Mouse (Mus musculus): ENCODE data around the gene Vmn1r85. TPM values are rescaled to one million over a fixed set of nuclear protein-coding genes. Genes with fewer than 3 reads are reported as not detected.
"Not testable (repeated sequence)": the region's sequence is repeated elsewhere in the genome, so short reads cannot be mapped to it uniquely, and the experiment has no call there.

Vmn1r85 gene
- total RNA-seq (2021) = not detected
- long read RNA-seq, experiment 1 = 0 reads
- long read RNA-seq, experiment 2 = 0 reads

DNA sequence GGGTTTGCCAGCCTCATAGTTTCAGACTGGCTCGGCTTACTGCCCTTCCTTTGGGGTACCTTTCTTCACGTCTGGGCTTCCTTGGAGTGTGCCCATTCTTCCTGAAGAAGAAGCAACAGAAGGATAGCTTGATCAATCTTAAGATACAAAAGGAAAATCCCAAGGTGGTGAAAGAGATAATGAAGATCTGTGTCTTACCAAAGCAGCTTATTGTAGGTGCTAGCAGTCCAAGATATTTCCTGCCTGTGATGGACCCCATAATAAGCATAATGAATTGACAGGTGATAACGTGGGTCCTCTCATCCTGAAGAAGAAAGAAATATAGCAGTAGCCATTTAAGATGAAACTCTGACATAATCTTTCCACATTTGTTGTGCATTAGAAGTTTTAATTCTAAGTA, at the start of gene Vmn1r85:
Vmn1r85 (minus strand) TSS at position 101 of the 400 bp plus-strand sequence.
- no peak for DNase-seq

DNA sequence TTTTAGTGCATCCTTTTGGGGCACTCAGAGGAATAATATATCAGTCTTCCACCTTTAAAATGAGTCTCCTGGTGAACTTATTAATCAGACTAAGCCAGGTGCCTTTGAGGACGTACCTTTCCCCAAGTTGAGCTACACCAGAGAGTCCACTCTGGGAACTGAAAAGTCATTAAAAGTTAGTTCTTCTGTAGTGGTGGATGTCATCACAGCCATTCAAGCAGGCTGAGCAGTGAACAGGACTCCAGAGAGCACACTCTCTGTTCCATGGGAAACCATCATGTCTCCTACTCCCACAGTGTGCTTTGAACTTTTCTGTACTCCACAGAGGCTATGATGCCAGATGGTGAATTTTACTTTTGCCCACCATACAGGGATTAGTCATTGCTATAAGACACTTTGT, 45.1 kb upstream of the Vmn1r85 start, which contains the start of gene Vmn1r87:
Vmn1r87 (minus strand) TSS at position 101 of the 400 bp plus-strand sequence.
- no peak for DNase-seq

DNA sequence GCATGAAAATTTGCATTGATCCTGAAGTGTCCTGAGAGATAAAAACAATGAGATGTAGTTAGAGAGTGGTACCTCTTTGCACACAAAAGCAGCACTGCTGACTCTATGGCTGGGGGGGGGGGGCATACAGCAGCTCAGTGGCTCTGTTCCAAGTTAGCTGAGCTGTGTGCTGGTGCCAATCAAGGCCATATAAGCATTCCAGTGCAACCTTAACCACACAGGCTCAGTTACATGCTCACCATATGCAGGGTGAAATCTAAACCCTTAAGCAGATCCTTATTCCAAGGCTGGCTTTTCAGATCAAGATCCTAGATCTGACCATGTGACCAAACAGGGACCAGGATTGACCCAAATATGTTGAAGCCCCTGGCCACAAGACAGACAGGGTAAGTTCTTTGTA, 42.4 kb upstream of the Vmn1r85 start:
- DNase-seq = no peak

DNA sequence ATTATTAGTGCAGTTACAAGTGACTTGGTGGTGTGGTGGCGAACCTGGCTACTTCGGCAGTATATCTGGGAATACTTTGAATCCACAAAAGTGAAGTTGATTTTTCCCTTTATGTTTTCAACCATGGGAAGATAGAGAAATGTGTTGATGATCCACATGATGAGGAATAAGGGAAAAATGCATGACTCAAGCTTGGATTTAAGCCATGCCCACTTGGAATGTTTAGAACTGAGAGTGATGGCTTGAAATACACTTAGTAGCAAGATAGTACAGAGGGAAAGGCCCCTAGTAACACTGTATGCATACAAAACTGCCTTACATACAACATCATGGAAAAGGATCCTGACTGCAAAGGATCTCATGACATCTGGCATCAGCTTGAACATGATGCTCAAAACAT, 36.9 kb upstream of the Vmn1r85 start:
- DNase-seq = no peak

DNA sequence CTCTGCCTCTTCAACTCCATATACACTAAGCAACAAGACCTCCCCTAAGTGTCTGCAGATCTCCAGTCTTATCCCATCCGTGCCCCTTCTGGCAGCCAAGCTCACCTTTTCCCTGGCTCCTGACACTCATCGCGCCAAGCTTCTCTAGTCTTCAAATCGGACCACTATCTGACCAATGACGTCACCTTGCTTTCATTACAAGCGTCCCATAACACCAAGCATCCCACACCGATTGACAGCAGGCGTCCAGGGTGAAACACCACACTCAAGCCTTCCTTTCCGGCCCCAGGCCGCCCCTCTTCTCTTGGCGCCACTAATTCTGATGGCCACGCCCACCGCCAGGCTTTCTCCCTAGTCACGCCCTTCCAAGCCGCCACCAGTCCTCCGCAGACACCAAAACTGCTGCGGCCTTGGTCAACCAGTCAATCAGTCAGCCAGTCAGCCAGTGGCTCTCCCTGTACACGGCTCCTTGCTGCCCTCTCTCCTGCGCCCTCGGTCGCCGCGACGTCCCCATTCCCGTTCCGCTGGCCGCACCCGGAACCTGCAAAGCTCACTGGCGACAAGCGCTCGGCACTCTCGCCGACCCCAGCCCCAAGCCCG, 28.7 kb upstream of the Vmn1r85 start:
- peak; percentile 2 to 8 for DNase-seq

DNA sequence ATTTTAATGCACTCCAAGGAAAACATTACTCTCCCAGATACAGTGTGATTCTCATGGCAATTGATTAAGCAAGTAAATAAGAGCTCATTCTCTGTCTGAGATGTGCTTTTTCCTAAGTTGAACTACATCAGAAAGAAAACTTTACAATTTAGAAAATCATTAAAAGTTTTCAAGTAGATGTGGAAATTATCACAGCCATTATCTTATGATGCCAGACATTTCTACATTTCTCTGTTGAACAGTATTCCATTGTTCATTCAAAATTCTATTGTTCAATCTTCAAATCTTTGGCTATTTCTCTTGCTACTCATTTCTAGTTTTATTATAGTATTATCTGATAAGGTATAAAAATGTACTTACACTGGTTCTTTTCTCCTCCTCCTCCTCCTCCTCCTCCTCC, 24.8 kb upstream of the Vmn1r85 start, which contains the start of gene Vmn1r86:
Vmn1r86 (minus strand) TSS at position 101 of the 400 bp plus-strand sequence.
- DNase-seq = no peak

DNA sequence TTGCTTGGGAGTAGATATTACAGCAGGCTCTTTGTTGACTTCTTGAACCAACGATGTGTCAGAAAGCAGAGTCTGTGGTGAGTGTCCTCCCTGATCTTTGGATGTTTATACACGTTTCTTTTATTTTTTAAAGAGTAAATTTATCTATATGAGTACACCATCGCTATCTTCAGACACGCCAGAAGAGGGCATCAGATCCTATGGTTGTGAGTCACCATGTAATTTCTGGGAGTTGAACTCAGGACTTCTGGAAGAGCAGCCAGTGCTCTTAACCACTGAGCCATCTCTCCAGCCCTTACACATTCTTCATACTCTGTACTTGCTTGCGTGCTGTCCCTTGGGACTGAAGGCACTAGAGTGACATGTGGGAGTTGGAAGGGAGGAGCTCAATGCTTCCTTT, 22.7 kb downstream of the Vmn1r85 start:
- DNase-seq = no peak

DNA sequence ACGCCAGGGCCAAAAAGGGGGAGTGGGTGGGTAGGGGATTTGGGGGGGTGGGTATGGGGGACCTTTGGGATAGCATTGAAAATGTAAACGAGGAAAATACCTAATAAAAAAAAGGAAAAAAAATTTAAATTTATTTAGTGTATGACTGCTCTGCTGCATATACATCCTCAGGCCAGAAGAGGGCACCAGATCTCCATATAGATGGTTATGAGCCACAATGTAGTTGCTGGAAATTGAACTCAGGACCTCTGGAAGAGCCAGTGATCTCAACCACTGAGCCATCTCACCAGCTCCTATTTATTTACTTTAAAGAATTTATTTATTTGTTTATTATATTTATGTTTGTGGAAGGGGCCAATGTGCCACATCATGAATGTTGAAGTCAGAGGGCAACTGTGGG, 31.6 kb downstream of the Vmn1r85 start:
- not testable (repeated sequence) for DNase-seq

DNA sequence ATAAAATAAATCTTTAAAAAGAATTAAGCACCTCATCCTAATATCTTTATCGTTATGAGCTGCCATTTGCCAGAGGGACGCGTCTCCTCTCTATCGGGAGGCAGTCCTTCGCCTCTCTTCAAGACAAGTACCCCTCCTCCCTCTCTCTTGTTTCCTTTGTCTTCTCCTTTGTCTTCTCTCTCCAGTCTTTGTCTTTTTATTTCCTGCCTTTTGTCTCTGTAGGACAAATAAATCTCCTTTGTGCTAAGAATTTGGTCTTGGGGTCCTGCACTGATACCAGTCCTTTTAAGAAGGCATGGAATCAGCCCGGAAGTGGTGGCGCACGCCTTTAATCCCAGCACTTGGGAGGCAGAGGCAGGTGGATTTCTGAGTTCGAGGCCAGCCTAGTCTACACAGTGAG, 35.4 kb downstream of the Vmn1r85 start:
- DNase-seq = no peak

DNA sequence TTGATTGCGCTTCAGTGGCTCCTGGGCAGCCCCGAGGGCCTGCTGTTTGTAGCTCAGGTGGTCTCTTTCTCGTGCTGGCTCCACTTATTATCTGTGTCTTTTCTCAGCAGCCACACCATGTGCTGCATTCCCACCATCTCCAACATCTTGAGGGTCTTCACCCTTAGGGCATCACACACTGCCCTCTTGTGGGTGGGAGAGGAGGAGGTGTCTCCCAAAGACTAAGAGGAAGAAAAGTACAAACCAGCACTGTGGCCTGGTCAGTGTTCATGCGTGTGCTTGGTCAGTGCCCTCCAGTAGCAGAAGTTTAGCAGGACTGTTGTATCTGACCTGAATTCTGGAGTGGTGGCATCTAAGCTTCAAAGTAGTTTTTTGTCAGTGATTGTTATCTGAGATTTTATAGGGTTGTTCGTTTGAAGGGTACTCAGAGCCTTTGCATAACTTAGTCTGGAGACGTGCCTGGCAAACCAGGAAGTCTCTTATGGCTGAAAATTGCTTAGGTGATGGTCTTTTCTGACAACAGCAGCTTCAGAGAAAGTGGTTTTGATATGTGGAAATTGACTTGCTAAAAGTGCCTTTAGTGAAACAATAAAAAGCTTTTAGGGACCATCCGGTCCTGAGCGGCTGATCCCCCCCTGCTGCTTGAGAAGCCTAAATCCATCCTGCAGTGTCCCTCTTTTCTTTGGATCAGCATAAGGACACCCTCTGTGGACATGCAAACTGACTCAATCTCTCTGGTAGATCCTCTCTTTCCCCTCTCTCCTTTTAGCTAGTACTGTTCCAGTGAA, 37.9 kb downstream of the Vmn1r85 start:
- DNase-seq = no peak

DNA sequence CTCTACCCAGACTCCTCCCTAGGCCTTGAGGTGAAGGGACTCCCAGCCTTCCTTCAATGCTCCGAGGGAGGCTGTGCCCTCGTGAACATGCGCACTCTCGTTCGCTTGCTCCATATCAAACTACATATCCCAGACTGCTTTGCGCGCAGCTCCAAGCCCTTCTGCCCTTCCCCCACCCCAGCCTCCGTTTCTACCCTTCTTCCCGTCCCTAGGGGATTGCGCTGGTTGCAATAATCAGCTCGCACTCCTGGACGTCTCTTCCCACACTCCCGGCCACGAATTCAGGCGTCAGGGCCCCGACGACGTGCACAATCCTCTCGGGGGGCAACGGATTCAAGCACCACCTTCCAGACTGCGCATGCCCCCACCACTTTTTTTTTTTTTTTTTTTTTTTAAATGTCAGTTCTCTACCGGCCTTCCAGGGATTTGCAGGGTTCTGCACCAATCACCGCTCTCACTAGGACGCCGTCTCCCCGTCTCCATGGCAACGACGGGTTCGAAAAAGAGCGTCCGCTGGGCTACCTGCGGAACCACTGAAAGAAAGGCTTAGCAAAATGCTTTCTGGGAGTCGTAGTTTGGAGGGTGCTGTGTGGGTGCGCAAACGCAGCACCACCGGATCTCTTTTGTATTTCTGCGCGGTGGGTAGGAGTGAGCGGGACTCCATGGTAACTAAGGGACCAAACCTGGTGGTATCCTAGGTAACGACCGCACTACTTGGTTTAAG, 40.5 kb downstream of the Vmn1r85 start, which contains the start of gene Mzf1:
Mzf1 (minus strand) TSS at position 478 of the 724 bp plus-strand sequence.
- peak; percentile 95 to 97 for DNase-seq

DNA sequence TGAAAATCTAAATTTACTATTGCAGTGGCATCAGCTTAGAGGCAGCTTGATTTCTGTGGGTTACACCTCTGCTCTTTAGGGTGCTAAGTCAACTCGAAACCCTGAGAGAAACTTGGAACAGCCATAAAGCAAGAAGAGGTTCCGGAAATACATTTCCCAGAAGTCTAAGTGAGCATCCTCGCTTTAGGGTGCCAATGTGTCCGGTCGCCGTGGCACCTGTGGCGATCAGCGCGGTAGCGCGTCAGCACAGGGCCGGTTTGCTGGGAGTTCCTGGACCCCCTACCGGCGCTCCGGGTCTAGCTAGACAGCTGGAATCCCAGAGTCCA, 41.0 kb downstream of the Vmn1r85 start:
- DNase-seq = no peak

DNA sequence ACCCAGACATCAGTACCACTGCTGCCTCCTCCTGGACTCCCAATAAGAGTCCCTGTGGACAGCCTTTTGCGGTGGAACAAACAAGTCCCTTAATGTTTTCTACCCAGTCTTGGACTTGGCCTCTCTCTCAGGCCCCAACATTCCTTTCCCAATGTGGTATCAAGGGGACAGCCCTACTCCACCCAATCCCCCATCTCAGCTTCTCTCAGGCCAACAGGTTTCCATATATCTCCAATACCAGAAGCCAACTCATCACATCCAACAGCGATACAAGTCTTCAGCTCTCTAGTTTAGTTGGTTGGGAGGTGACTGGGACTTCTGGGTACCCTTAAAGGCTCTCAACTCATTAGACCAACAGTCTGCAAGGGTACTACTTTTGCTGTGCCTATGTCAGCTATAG, 41.5 kb downstream of the Vmn1r85 start:
- no peak for DNase-seq

DNA sequence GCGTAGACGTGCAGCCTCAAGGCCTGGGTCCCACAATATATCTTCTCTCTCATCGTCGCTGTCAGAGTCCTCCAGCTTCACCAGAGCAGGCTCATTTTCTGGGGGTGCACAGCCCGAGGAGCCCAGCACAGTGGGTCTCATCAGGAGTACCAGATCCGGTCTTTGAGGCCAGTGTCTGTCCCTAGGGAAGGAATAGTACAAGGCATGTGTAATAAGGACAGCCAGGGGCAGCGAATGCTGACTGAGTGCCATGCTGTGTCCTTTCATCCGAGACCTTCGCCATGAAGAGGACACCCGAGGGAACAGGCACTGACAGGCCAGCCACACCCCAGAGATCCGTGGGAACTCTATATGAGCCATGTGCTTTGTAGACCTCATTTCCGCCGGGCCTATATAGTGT, 42.0 kb downstream of the Vmn1r85 start:
- no peak for DNase-seq

DNA sequence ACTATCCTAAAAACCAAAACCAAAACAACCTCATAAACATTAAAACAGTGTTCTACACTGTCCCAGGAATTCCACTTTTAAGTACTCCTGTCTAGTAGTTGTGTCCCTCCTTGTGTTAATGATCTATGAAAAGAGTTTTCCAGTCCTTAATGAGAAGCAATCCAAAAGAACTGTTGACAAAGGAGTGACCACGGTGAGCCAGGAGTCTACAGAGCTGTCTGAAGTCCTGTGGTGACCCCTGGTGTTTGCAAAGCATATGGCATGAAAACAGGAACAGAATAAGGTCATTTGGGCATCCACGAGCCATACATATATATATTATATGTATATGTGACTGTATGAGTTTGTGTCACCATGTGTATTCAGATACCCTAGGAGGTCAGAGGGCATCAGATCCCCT, 48.9 kb downstream of the Vmn1r85 start:
- DNase-seq = peak; percentile 52 to 79

DNA sequence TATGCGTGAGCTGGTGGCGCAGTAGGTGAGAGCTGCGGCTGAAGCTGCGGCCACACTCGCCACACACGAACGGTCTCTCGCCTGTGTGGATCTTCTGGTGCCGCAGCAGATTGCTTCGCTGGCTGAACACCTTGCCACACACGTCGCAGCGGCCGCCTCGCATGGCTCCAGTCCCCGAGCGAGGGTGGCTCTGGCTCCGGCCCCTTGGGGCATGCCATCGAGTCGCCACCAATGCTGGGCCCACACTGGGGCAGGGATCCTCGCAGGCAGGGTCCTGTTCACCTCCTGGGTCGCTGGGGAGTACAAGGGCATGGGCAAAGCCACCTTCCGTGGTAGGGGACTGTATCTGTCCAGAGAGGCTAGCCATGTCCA, 50.7 kb downstream of the Vmn1r85 start:
- DNase-seq = no peak

DNA sequence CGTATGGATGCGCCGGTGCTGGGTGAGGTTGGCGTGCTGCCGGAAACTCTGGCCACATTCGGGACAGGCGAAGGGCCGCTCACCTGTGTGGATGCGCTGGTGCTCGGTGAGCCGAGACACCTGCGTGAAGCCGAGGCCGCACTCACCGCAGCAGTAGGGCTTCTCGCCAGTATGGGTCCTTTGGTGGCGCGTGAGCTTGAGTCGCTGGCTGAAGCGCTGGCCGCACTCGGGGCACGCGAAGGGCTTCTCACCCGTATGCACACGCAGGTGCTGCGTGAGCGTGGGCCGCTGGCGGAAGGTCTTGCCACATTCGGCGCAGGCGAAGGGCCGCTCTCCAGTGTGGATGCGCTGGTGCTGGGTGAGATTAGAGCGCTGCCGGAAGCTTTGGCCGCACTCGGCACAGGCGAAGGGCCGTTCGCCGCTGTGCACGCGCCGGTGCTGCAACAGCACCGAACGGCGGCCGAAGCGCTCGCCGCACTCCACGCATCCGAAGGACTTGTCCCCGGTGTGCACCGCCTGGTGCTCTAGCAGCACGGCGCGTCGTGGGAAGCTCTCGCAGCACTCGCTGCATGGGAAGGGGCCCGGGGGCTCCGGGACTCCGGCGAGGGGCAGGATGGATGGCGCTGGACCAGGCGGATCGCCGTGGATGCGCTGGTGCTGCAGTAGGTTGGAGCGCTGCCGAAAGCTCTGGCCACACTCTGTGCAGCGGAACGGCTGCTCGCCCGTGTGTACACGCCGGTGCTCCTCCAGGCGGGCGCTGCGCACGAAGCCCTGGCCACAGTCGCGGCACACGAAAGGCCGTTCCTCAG, 51.3 kb downstream of the Vmn1r85 start:
- DNase-seq = no peak

DNA sequence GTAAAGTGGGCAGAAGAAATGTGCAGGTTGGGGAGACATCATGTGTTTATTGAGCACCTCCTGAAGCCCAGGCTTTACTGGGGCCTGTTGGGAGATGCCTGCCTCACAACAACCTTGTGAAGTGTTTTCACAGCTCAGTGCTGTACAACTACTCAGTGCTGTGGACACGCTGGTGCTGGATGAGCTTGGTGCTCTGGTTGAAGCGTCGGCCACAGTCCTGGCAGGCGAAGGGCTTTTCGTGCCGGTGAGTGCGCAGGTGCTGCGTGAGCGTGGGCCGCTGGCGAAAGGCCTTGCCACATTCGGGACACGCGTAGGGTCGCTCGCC, 51.9 kb downstream of the Vmn1r85 start:
- DNase-seq = no peak

DNA sequence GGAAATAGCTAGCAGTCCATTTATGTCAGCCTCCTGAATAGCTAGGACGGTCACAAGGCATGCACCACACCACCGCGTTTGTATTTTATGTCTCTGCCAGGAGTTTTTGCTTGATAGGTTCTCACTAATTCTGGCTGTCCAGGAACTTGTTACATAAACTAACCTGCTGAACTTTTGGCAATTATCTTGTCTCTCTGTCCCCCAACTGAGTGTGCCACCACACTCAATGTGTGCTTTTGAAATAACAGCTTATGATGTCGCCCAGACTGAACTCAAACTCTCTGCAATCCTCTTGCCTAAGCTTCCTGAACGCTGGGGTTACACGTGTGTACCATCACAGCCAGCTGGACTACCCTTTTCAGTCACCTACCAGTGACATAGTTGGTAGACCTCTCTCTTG, 52.5 kb downstream of the Vmn1r85 start:
- no peak for DNase-seq

DNA sequence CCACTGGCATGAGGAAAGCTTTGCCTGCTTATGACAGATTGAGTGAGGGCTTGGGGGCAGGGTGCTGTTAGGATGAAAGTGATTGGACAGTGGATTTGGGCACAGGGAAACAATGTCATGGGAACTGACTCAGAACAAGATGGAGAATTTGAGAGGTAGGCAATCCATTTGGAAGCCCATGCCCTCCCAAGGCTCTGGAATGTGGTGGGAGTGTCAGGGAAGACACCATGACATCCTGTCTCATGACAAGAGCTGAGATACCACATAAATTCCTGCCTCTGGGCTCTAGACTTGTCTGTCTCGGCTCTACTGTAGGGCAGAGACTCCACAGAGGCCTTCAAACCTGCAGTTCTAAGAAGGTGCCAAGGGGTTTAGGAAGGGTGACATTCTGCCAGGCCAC, 53.7 kb downstream of the Vmn1r85 start:
- DNase-seq = no peak

DNA sequence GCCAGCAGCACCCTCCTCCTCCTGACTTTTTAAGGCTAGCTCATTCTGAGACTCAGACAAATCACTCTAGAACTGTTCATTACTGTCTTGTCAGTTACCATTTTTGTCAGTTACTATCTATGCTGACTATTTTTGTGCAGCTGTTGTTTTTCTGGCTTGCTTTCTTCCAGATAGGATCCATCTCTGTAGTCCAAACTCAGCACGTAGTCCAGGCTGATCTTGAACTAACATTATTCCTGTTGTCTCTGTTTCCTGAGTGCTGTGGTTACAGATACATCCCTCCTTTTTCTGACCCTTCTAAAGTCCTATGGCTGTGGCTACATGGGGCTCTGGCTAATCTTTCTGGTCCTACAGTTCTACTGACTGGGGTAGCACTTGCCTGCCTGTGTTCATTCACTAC, 55.8 kb downstream of the Vmn1r85 start:
- no peak for DNase-seq

DNA sequence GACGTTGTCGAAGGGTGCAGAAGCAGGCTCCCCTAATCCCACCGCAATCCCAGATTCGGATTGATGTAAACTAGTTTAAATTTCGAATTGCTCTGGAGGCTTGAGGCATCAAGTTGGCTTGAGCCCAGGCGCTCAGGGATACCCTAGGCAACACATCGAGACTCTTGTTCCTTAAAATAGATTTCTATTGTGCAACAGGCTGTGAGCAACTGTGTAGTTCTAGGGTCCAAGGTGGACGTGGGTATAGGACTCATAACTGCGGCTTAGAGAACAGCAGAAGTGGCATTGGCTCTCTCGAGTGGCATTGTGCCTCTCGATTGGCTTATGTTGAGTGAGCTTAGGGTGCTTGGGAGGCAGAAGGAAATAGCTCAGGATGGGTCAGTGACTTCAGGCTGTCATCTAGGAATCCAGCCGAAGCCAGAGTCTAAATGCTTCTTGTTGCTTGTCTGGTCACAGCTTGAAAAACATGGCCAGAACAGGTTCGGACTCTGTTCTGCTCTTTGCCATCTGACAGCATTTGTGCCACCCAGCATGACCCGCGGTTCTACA, 56.3 kb downstream of the Vmn1r85 start:
- DNase-seq = peak in 1 of 2 experiments; percentile 25
